Mouse (Mus musculus) midbrain, postnatal 0 days (tissue): Measurements from ENCODE around the gene Cdh20. TPM values are rescaled to one million over a fixed set of nuclear protein-coding genes. Genes with fewer than 3 reads are reported as not detected.
A peak's percentile ranks its signal among the peaks of the same experiment; 100 is the strongest.

Experiments used
- ATAC-seq: fragments of 200-750 bp; cut with Nextera tagmentation; 2 replicates; pipeline ENCODE4 v1.8.0; 2017; ENCODE audit warnings: moderate number of reproducible peaks, mild to moderate bottlenecking, moderate TSS enrichment, moderate library complexity; ENCODE audit not compliant: low FRiP score
- DNase-seq: peaks from one replicate; pipeline ENCODE4 v3.0.0-alpha.2; 2015; ENCODE audit warnings: low spot score
- H3K27ac ChIP-seq: fragments of 300-500 bp; sonication (generic); 2 replicates; pipeline ENCODE4 v1.5.1; 2014; ENCODE audit warnings: low read depth, mild to moderate bottlenecking, low read length, mixed read lengths
- H3K27me3 ChIP-seq: fragments of 300-500 bp; sonication (generic); 2 replicates; pipeline ENCODE4 v1.6.1; 2014; ENCODE audit warnings: low read length, control low read depth, mixed read lengths; ENCODE audit not compliant: insufficient read depth
- H3K36me3 ChIP-seq: fragments of 300-500 bp; sonication (generic); 2 replicates; pipeline ENCODE4 v1.6.1; 2014; ENCODE audit warnings: low read length, control low read depth, mixed read lengths; ENCODE audit not compliant: insufficient read depth
- H3K4me1 ChIP-seq: fragments of 300-500 bp; sonication (generic); 2 replicates; pipeline ENCODE4 v1.6.1; 2014; ENCODE audit warnings: mild to moderate bottlenecking, control low read depth, antibody characterized with exemption, low read length, mixed read lengths; ENCODE audit not compliant: insufficient read depth
- H3K4me2 ChIP-seq: fragments of 300-500 bp; sonication (generic); 2 replicates; pipeline ENCODE4 v1.6.1; 2014; ENCODE audit warnings: low read depth, mild to moderate bottlenecking, low read length, mixed read lengths; ENCODE audit not compliant: poor library complexity, severe bottlenecking
- H3K4me3 ChIP-seq: fragments of 300-500 bp; sonication (generic); 2 replicates; pipeline ENCODE4 v1.5.1; 2014; ENCODE audit warnings: low read depth, mild to moderate bottlenecking, low read length, moderate library complexity
- H3K9ac ChIP-seq: fragments of 300-500 bp; sonication (generic); replicated peaks from 2 replicates; pipeline ENCODE4 v1.6.1; 2014; ENCODE audit warnings: mild to moderate bottlenecking, low read length, moderate library complexity, mixed read lengths; ENCODE audit not compliant: poor library complexity, severe bottlenecking
- H3K9me3 ChIP-seq: fragments of 300-500 bp; sonication (generic); 2 replicates; pipeline ENCODE4 v1.6.1; 2016; ENCODE audit warnings: low read length, control low read depth
- CTCF ChIP-seq: IDR thresholded peaks from 2 replicates; pipeline ENCODE4 v1.5.1; 2016; ENCODE audit warnings: antibody characterized with exemption, mild to moderate bottlenecking
- WGBS: fragments of 180-500 bp; shearing (Covaris S2); extraction: QIAGEN DNeasy Blood & Tissue Kit; methylation state at CpG from one replicate; pipeline ENCODE4 v1.1.7; 2014; 5-methylcytosine and 5-hydroxymethylcytosine counted together
- polyA plus RNA-seq: library from polyadenylated mRNA; unstranded; fragments of >200 nt; fragmentation: Nextera tagmentation; extraction: Ambion mirVana; gene quantifications from 2 replicates; pipeline ENCODE4 v1.2.1, GENCODE M21; 2015
- total RNA-seq: library from RNA; depleted of rRNA; stranded (reverse); fragments of >200 nt; gene quantifications from 2 replicates; pipeline ENCODE4 v1.2.3, GENCODE M21; 2014

The Cdh20 gene
- total and polyA plus RNA-seq, 2 experiments from 2014 or later: 2.9 to 10.9 TPM

DNA sequence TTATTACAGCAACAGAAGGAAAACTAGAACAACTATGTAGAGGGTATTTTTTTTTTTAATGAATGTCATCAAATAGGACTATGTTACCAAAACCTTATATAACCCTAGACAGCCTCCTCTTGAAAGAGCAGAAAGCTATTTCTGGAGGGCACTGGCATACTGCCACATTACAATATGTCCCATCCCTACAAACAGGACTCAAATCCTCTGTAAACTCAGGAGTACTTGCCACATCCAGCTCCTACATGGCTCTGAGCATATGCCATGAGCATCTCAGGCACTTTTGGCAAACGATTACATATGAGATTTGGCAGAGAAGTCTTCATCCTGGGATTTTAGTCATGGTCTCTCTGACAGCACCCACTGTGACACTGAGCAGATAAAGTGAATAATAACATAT lies 235.5 kb downstream of the Cdh20 start:
- DNase-seq: peak; percentile 35
- no peaks in the 10 kb centered on the region for H3K4me1 ChIP-seq
- no peak overlapping the region for H3K4me2 ChIP-seq
- no peaks in the 10 kb centered on the region for H3K36me3 ChIP-seq
- ATAC-seq: no peak
- H3K27me3 ChIP-seq: no peaks in the 10 kb centered on the region
- no peak overlapping the region for H3K4me3 ChIP-seq
- H3K9ac ChIP-seq: no peak overlapping the region
- H3K27ac ChIP-seq: no peak overlapping the region
- no peaks in the 10 kb centered on the region for H3K9me3 ChIP-seq
- WGBS: 89% methylated on average over 1 of the region's 1 CpGs
- no peak for TF ChIP-seq CTCF

DNA sequence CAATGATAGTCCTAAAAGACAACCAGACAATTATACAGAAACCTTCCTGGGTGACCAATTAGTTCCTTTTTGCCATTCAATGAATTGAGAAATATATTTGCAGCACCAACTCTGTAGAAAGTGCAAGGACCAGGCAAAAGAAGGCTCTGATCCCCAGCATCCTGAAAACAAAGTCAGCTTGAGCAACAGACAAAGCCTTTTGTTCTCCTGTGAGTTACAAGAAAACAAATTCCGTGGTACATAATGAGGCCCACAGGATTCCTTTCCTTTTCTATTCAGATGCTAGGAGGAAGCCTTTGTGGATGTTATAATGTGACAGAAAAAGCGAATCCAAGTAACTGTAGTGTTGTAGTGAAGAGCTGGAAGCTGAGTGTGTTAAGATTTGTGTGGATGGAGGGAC lies 244.3 kb downstream of the Cdh20 start:
- Histone ChIP-seq H3K27ac (no peak overlapping the region), H3K36me3 (no peaks in the 10 kb centered on the region), H3K9me3 (no peaks in the 10 kb centered on the region), H3K4me2 (no peak overlapping the region), H3K9ac (no peak overlapping the region), H3K27me3 (no peaks in the 10 kb centered on the region), H3K4me3 (no peak overlapping the region), H3K4me1 (no peaks in the 10 kb centered on the region)
- 13% methylated on average over 2 of the region's 2 CpGs for WGBS
- ATAC-seq (no peak), DNase-seq (no peak)
- TF ChIP-seq CTCF: no peak

GRCm38 (mm10) chr1:105013291-105013690 lies 245.0 kb downstream of the Cdh20 start:
- Histone ChIP-seq H3K36me3 (no peaks in the 10 kb centered on the region), H3K27ac (no peak overlapping the region), H3K9me3 (no peaks in the 10 kb centered on the region), H3K9ac (no peak overlapping the region), H3K4me1 (no peaks in the 10 kb centered on the region), H3K4me2 (no peak overlapping the region), H3K4me3 (no peak overlapping the region), H3K27me3 (no peaks in the 10 kb centered on the region)
- WGBS: 67% methylated on average over 1 of the region's 1 CpGs
- no peak for DNase-seq
- no peak for ATAC-seq
- TF ChIP-seq CTCF: no peak

GRCm38 (mm10) chr1:105041668-105042067 lies 273.3 kb downstream of the Cdh20 start:
- Histone ChIP-seq H3K36me3 (no peaks in the 10 kb centered on the region), H3K27me3 (no peaks in the 10 kb centered on the region), H3K27ac (no peak overlapping the region), H3K4me2 (no peak overlapping the region), H3K4me3 (no peak overlapping the region), H3K9me3 (no peaks in the 10 kb centered on the region), H3K9ac (no peak overlapping the region), H3K4me1 (no peaks in the 10 kb centered on the region)
- no peak for TF ChIP-seq CTCF
- DNase-seq (no peak), ATAC-seq (no peak)
- 92% methylated on average over 3 of the region's 3 CpGs for WGBS
